Mouse (Mus musculus): Measurements from ENCODE around the gene Fam3c.

Fam3c gene

DNA sequence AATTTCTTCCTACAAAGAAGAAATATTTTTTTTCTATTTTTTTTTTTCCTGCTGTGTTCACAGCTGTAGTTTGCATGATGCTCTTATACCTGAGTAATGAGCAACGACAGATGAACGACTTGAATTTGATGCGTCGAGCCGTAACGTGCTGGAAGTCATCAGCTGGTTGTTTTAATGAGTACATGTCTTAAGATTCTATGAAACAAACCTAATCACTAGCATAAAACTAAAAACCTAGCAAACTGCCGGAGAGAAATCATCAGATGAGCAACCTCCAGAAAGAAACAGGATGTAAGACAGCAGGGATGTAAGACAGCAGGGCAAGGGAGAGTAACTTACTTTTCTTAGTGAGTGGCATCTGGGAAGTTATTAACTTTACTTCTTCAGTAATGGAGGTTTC, 1.4 kb downstream of the Fam3c start:
- in situ Hi-C loops (cut with MboI, MseI): loop anchor here (5.0 kb wide), 1 partner anchor 58 kb away; no protein-coding TSS in a partner anchor

GRCm38 (mm10) chr6:22354031-22354430, 2.0 kb downstream of the Fam3c start:
- in situ Hi-C loops (cut with MboI, MseI): no loop called here

DNA sequence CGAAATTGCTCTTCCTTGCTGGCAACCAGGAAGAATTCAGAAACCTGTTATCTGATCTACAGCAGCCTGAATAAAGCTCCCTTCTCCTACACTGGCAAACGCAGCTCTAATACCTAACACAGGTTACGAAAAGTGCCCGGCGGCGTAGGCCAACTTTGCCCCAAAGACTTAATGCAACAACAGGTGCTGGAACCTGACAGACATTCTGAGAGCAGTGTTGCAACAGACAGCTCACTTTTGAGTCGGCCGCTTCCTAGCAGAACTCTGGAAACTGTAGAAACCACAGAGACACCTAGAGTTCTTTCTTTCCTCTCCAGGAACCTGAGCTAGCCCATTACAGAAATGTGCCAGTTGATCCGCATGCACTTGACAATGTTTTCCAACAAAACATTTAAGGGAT, 4.5 kb downstream of the Fam3c start:
- in situ Hi-C loops (cut with MboI, MseI): no loop called here

- in situ Hi-C loops (cut with MboI, MseI): no loop called here
Measured at GRCm38 (mm10) chr6:22350239-22350571, 5.8 kb downstream of the Fam3c start.

DNA sequence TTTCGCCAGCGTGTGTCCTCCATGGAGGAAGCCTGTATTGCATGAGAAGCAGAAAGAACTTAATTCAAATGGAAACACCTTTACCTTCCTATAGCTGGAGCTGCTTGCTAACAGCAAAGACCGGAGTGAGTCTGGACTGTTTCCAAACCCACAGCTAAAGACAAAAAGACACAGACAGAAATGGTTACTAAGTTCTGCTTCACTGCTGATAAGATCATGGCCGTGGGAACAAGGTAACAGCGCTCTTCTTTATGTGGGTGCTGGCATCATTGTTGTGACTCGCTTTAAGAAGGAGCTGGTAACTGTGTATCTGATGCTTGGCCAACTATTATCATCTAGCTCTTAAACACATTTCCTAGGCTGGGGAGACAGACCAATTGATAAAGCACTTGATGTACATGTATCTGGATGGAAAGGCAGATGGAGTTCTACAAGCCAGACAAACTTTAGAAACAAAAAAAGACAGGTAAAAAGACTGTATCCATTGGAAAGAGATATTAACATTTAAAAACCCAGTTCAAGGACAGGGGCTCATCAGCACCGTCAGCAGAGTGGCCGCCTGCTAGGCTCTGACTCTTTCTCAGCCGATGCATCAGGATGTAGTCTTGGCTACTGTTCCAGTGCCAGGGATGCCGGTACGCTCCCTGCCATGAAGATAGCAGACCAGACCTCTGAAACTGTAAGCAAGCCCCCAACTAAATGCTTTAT, 6.4 kb downstream of the Fam3c start:
- in situ Hi-C loops (cut with MboI, MseI): no loop called here

DNA sequence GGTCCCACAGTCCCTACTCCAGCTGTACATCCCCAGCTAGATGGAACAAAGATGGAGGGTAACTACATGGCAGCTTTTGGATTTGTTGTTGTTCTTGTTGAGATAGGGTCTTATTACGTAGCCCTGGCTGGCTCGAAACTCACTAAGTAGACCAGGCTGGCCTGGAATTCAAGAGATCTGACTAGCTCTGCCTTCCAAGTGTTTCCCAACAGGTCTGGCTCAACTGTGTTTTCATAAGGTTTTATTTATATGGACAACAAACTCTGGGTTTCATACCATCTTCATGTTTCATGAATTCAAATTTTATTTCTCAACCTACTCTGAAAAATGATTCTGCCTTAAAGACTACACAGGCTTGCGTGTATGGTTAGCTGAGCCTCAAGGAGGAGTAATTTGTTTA, 7.1 kb downstream of the Fam3c start:
- in situ Hi-C loops (cut with MboI, MseI): no loop called here

GRCm38 (mm10) chr6:22348130-22348529, 7.9 kb downstream of the Fam3c start:
- in situ Hi-C loops (cut with MboI, MseI): no loop called here

GRCm38 (mm10) chr6:22347132-22347902, 8.7 kb downstream of the Fam3c start:
- in situ Hi-C loops (cut with MboI, MseI): no loop called here

GRCm38 (mm10) chr6:22344443-22344842, 11.6 kb downstream of the Fam3c start:
- in situ Hi-C loops (cut with MboI, MseI): no loop called here

DNA sequence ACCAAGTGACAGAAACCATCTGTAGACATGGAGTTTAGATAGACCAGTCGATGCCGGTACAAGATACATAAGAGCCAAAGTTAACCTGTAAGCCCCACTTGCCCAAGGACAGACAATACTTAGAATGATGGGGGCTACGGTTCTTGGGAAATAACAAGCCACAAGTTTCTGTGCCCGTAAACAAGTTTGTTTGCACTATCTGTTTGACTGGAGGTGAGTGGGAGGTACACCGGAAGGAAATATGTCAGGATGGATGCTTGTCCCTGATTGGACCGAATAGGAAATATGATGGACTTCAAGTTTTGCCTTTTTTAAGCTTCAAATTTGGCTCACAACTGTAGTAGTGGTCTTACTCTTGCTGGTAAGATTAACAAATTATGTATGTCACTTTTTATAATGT, 12.3 kb downstream of the Fam3c start:
- in situ Hi-C loops (cut with MboI, MseI): no loop called here

DNA sequence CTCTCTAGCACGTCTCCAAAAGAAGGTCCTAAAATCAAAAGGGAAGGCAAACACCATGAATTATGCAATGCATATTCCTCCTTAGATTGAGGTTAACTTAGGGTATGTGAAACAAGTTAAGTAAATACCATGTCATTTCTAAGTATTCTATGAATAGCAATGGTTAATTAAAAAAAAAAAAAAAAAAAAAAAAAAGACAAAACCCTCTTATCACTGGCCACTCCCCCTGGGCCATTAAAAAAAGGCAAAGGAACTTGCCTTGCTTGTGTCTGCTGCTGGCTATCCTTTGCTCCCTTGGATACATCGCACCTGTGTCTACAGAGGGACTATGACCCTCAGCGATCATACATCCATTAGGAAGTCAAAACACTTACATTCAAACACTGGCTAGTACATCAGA, 12.8 kb downstream of the Fam3c start:
- in situ Hi-C loops (cut with MboI, MseI): no loop called here

- in situ Hi-C loops (cut with MboI, MseI): no loop called here
Measured at GRCm38 (mm10) chr6:22340779-22341178, 15.3 kb downstream of the Fam3c start.

DNA sequence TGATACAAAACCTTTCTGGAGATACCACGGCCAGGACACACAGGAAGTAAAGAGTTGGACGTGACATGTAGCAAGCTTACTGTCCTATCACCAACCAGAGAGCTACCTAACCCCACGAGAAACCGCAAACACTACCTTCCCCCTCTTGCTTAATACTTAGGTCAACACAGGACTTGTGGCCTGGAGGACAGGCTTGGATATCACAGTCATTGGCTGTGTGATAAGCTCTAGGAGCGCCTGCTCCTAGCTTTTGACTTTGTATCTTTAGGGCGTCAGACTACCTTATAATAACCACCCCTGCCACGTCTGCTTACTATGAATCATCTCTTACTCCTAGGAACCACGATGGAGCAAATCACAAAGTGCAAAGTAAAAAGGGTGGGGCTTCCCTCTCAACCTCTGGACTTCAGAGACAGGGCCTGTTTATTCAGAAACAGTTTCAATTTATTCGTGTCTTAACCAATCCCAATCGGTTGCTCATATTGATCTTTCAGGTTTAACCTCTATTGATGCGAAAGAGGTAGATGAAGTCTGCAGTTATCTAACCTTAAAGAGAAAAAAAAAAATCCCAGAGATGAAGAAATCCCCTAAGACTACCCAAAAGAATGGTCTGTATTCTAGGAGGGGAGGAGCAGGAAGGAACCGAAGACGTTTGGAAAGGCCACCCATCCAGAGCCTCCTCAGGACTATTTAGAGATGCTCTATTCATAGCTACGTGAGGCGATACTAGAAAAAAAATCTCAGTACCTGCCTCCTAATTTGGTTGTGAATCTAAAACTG, 16.1 kb downstream of the Fam3c start:
- in situ Hi-C loops (cut with MboI, MseI): no loop called here

DNA sequence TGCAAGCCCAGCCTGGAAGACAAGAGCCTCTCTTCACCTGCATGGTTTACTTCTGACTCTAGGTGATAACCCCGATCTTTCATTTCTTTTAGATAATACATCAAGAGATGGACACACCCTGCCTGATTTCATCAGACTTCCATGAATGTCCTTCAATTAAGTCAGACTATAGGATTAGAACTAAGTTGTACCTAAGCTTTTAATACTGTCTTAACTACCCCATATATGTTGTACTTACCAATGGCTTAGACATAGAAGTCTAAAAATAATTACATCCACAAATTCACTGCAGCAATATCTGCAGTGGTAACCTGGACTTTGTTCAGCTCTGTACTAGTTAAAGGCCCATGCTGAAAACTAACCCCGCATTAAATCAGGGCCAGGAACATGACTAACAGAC, 23.5 kb downstream of the Fam3c start:
- in situ Hi-C loops (cut with MboI, MseI): no loop called here

- in situ Hi-C loops (cut with MboI, MseI): no loop called here
Measured at GRCm38 (mm10) chr6:22330169-22330960, 25.7 kb downstream of the Fam3c start.

DNA sequence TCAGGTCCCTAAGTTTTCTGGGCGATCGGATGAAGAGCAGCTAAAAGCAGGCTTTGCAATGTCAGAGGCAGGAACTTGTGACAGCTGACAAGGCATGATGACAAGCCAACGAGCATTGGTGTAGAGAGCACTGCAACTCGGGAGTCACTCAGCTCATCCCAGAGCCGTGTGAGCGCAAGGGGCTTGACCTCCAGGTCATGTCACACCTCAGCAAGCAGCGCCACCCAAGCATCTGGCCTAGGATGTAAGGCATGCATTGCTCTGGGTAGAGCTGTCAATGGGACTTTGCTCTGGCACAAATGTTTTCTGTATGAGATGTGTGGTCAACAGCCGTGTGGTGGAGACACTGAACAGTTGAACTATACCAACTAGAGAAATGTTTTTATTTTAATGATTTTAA, 28.1 kb downstream of the Fam3c start:
- in situ Hi-C loops (cut with MboI, MseI): no loop called here

- in situ Hi-C loops (cut with MboI, MseI): no loop called here
Measured at GRCm38 (mm10) chr6:22327091-22327490, 29.0 kb downstream of the Fam3c start.

DNA sequence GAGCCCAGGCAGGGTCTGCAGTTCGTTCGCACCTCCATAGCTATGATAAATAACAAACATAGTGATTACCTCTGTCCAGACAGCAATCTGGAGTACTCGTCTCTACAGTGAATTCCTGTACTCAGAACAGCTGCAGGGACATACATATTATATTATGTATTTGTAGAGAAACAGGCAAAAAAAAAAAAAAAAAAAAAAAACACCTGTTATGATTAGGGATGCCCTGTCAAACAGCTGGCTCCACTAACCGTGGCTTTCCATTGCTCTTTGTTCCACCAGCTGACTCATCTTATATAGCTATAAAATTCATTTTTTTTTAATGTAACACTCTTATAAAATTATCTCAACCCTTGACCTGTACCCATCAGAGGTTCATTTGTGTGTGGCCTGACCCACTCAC, 29.8 kb downstream of the Fam3c start:
- in situ Hi-C loops (cut with MboI, MseI): no loop called here

DNA sequence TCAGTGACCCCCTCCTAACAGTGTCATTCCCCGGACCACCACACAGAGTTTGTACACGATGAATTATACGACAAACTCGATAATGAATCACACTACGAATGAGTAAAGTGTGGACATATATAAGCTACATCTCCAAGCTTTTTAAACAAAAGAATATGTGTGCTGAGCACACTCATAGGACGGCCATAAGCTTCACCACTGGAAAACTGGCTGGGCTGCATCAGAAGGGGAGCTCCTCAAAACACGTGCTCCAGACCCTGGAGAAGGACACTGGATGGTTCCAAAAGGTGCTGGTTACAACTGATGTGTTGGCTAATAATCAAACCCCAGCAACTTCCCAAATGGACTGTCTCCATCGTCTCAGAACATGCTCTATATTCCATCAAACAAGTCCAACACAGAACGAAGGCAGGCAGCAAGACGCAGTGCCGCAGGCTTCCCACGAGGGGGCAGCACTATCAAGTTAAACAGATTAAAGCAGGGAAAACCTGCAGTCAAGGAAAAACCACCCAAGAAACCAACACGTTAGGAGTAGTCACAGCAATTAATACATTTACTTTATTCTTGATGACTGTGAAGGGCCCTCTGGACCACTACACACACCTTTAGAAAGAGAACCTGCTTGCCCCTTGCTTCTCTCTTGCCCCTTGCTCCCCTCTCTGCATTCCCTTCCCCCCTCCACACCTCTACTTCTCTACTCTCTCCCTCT, 30.5 kb downstream of the Fam3c start:
- in situ Hi-C loops (cut with MboI, MseI): no loop called here

- in situ Hi-C loops (cut with MboI, MseI): no loop called here
Measured at GRCm38 (mm10) chr6:22298059-22298458, 58.0 kb downstream of the Fam3c start.

DNA sequence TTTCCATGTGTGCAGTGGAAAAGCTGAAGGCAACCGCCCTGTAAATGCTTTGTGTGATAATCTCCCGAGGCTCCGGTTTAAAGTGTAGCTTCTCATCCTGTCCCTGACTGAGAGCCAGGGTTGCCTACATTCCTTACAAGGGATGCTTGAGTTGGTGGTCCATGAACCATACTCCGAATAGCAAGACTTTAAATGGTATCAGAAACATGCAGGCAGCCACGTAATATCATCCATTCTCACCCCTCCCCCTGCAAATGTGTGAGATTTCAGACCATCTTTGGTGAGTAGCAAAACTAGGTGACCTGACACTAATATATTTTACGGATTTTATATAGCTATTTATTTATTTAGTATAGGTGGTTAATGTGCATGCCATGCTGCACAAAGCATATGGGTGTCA, 59.0 kb downstream of the Fam3c start:
- in situ Hi-C loops (cut with MboI, MseI): no loop called here
